Mouse (Mus musculus) neural tube, embryonic 14.5 days (tissue): Measurements from ENCODE around the gene Tgfbr3. TPM values are rescaled to one million over a fixed set of nuclear protein-coding genes. Genes with fewer than 3 reads are reported as not detected.

Experiments
- ATAC-seq: fragments of 200-750 bp; cut with Nextera tagmentation; 2 replicates; pipeline ENCODE4 v1.8.0; 2017; ENCODE audit warnings: low read depth, mild to moderate bottlenecking, moderate TSS enrichment, moderate library complexity
- H3K27ac ChIP-seq: fragments of 300-500 bp; sonication (generic); 2 replicates; pipeline ENCODE4 v1.5.1; 2014; ENCODE audit warnings: low read depth, mild to moderate bottlenecking, control low read depth, low read length, moderate library complexity, mixed read lengths
- H3K27me3 ChIP-seq: fragments of 300-500 bp; sonication (generic); 2 replicates; pipeline ENCODE4 v1.6.1; 2014; ENCODE audit warnings: low read length; ENCODE audit not compliant: control insufficient read depth, insufficient read depth
- H3K36me3 ChIP-seq: fragments of 300-500 bp; sonication (generic); 2 replicates; pipeline ENCODE4 v1.6.1; 2014; ENCODE audit warnings: low read length, mixed read lengths; ENCODE audit not compliant: control insufficient read depth, insufficient read depth
- H3K4me1 ChIP-seq: fragments of 300-500 bp; sonication (generic); 2 replicates; pipeline ENCODE4 v1.6.1; 2014; ENCODE audit warnings: low read length; ENCODE audit not compliant: control insufficient read depth, insufficient read depth
- H3K4me2 ChIP-seq: fragments of 300-500 bp; sonication (generic); 2 replicates; pipeline ENCODE4 v1.6.1; 2014; ENCODE audit warnings: mild to moderate bottlenecking, low read depth, low read length, control low read depth
- H3K4me3 ChIP-seq: fragments of 300-500 bp; sonication (generic); 2 replicates; pipeline ENCODE4 v1.5.1; 2014; ENCODE audit warnings: low read depth, low read length, control low read depth, mixed read lengths
- H3K9ac ChIP-seq: fragments of 300-500 bp; sonication (generic); replicated peaks from 2 replicates; pipeline ENCODE4 v1.6.1; 2014; ENCODE audit warnings: low read depth, mild to moderate bottlenecking, control low read depth, low read length, mixed read lengths
- H3K9me3 ChIP-seq: fragments of 300-500 bp; sonication (generic); 2 replicates; pipeline ENCODE4 v1.6.1; 2016; ENCODE audit warnings: low read length; ENCODE audit not compliant: control insufficient read depth
- WGBS: fragments of 180-500 bp; shearing (Covaris S2); extraction: QIAGEN DNeasy Blood & Tissue Kit; methylation state at CpG from one replicate; pipeline ENCODE4 v1.1.7; 2014; 5-methylcytosine and 5-hydroxymethylcytosine counted together
- polyA plus RNA-seq: library from polyadenylated mRNA; unstranded; fragments of >200 nt; fragmentation: Nextera tagmentation; extraction: Ambion mirVana; gene quantifications from 2 replicates; pipeline ENCODE4 v1.2.1, GENCODE M21; 2014

Tgfbr3 gene
- polyA plus RNA-seq, 1 experiment from 2014 or later = 2.6 TPM

DNA sequence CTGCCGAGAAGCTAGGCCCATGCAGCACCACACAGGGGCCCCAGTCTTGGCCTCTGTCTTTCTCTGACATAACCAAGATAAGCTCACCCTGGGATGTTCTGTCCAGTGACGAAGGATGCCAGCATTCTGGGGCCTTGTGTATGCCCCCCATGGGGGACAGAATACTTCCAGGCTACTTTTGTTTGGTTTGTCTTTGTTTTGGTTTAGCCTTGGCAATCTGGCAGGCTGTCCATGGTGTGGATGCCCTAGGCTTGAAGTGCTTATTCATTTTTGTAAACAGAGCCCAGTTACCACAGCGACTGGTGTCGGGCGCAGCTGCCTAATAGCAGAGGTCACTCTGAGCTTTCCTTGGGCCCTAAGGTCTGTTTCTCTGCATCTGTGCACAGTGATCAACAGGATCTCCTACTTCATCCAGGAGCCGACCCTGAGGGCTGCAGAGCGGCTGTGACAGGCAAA is 51.4 kb downstream of the Tgfbr3 start:
- Histone ChIP-seq H3K27ac (no peak overlapping the region), H3K9me3 (no peaks in the 10 kb centered on the region), H3K4me2 (no peak overlapping the region), H3K27me3 (no peaks in the 10 kb centered on the region), H3K9ac (no peak overlapping the region), H3K4me1 (no peaks in the 10 kb centered on the region), H3K36me3 (no peaks in the 10 kb centered on the region), H3K4me3 (no peak overlapping the region)
- no peak for ATAC-seq
- 61% methylated on average over 7 of the region's 7 CpGs for WGBS

DNA sequence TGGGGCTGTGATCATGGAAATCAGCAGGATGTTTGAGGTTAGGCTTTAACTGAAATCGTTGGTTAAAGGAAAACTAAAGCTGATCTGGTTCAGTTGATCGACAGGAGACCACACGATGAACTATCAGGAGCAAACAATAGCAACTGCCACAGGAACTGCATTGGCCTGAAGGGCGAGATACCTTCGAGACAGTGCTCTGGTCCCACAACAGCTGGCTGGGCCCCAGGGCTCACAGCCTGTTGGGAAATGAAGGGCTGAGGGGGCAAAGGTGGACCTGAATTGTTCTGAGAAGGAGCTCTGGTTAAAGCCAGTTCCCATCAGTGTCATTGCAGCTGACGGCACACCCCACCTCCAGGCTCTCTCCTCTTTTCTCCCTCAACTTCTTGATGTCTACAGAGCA is 52.5 kb downstream of the Tgfbr3 start:
- Histone ChIP-seq H3K27me3 (no peaks in the 10 kb centered on the region), H3K9ac (no peak overlapping the region), H3K4me3 (no peak overlapping the region), H3K9me3 (no peaks in the 10 kb centered on the region), H3K4me1 (no peaks in the 10 kb centered on the region), H3K27ac (no peak overlapping the region), H3K4me2 (no peak overlapping the region), H3K36me3 (no peaks in the 10 kb centered on the region)
- ATAC-seq = no peak
- 85% methylated on average over 6 of the region's 6 CpGs for WGBS

DNA sequence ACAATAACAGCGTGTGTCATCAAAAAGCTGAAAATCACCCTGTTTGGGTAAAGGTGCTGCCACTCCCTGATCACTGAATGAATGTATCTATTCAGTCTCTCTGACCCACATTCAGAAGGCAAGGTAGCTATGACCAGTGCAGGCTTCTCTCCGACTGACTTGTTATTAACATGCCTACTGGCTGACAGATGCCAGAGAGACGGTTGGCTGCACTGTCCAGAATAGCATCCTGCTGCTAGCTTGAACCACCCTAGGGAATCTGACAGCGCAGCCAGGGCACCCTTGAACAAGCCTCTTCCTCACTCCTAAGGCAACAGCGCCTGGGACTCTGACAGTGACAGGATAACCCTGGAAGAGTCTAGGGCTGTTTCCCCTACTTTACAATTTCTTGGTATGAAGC is 53.4 kb downstream of the Tgfbr3 start:
- Histone ChIP-seq H3K9me3 (no peaks in the 10 kb centered on the region), H3K4me2 (no peak overlapping the region), H3K4me1 (no peaks in the 10 kb centered on the region), H3K27ac (no peak overlapping the region), H3K4me3 (no peak overlapping the region), H3K36me3 (no peaks in the 10 kb centered on the region), H3K9ac (no peak overlapping the region), H3K27me3 (no peaks in the 10 kb centered on the region)
- WGBS = 69% methylated on average over 5 of the region's 5 CpGs
- ATAC-seq = no peak

DNA sequence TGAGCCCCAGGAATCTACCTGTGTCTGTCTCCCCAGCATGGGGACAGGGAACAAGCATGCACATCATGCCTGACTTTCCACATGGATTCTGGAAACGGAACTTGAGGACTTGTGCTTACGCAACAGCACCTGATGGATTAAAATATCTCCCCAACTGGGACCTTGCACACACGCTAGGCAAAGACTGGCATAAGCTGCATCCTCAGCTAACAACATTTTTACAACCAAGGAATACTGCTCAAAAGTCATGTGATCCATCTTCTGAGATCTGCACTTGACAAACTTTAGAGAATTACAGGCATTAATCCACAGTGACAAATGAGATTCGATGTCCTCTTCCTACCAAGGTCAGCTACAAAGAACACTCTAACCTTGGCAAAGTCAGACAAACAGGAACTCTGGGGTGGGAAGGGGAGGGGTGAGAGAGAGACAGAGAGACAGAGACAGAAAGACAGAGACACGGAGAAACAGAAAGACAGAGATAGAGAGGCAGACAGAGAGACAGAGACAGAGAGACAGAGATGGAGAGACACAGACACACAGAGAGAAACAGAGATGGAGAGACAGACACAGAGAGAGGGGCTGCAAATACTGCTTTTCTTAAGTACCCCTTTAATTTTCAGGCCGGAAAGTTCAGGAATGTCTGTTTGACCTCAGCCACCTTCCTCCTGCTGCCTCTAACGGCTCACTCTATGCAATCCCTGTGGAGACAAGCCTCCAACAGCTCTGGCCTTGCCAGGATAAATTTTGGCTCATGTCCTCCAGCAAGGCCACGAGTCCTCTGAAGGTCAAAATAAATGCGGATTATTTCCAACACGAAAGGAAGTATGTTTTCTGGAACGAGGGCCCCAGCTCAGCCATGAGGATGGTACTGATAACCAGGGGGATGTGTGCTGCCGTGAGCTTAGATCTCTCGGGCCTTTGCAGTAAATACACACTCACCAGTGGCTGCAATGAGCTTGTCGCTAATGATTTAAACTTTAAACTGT is 55.8 kb downstream of the Tgfbr3 start:
- Histone ChIP-seq H3K27ac (no peak overlapping the region), H3K9me3 (no peaks in the 10 kb centered on the region), H3K36me3 (no peaks in the 10 kb centered on the region), H3K27me3 (no peaks in the 10 kb centered on the region), H3K4me3 (no peak overlapping the region), H3K4me2 (no peak overlapping the region), H3K9ac (no peak overlapping the region), H3K4me1 (no peaks in the 10 kb centered on the region)
- ATAC-seq = no peak
- 77% methylated on average over 14 of the region's 14 CpGs for WGBS

DNA sequence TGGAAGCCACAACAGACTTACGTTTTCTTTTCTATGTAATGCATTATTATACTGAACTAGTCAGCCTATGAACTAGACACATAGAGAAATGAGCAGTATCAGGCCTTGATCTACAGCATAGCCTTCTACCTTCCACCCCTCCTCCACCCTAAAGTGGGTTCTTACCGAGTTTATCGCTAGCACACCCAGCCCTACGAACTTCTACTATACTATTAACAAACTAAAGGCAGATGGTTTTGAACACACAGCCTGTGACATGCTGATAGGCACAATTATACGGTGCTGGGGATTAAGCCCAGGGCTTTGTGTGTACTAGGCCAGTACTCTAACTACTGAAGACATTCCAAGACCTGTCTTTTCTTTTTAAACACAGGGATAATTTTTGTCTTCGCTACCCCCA is 59.2 kb downstream of the Tgfbr3 start:
- H3K36me3 ChIP-seq = no peaks in the 10 kb centered on the region
- no peak overlapping the region for H3K9ac ChIP-seq
- no peaks in the 10 kb centered on the region for H3K27me3 ChIP-seq
- 92% methylated on average over 6 of the region's 6 CpGs for WGBS
- no peak overlapping the region for H3K27ac ChIP-seq
- no peak overlapping the region for H3K4me3 ChIP-seq
- no peaks in the 10 kb centered on the region for H3K9me3 ChIP-seq
- no peaks in the 10 kb centered on the region for H3K4me1 ChIP-seq
- no peak overlapping the region for H3K4me2 ChIP-seq
- no peak for ATAC-seq

DNA sequence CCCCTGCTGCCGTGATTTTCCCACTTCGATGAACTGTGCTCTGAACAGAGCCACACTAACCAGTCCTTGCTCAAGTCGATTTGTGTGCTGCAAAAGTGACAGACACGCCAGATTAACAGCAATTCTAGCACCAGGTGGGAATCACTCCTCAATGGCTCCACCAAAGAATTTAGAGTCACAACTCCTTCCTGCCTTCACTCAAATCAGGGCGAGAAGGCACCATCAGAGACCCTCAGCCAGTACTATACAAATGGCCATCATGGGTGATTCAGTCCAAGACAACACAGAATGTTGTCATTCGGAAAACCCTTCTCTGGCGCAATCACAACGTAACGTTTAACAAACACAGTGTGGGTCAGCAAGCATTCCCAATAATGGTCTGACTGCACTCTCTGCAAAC is 60.4 kb downstream of the Tgfbr3 start:
- no peaks in the 10 kb centered on the region for H3K27me3 ChIP-seq
- H3K4me1 ChIP-seq = no peaks in the 10 kb centered on the region
- WGBS = 78% methylated on average over 9 of the region's 9 CpGs
- H3K4me3 ChIP-seq = no peak overlapping the region
- H3K4me2 ChIP-seq = no peak overlapping the region
- H3K9ac ChIP-seq = no peak overlapping the region
- no peak for ATAC-seq
- no peaks in the 10 kb centered on the region for H3K9me3 ChIP-seq
- no peaks in the 10 kb centered on the region for H3K36me3 ChIP-seq
- no peak overlapping the region for H3K27ac ChIP-seq

DNA sequence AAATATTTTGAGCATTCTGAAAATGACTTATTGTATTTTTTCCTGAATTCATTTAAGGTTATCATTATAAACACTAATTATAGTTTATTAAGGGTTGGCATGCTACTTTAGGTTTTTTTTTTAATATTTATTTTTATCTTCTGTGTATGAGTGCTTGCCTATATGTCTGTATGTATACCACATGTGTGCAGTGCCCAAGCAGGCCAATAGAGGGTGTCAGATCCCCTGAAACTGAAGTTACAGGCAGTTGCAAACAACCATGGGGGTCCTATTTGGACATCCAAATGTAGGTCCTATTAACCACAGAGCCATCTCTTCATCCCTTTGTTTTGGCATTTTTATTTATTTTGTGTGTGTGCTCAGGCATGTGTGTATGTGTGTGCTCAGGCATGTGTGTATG is 61.8 kb downstream of the Tgfbr3 start:
- H3K4me1 ChIP-seq = peaks cover 2% of the 10 kb centered on the region; the same call in 1 of the 2 replicates
- H3K36me3 ChIP-seq = no peaks in the 10 kb centered on the region
- no peak overlapping the region for H3K4me2 ChIP-seq
- ATAC-seq = no peak
- no peak overlapping the region for H3K4me3 ChIP-seq
- no peaks in the 10 kb centered on the region for H3K9me3 ChIP-seq
- H3K27ac ChIP-seq = no peak overlapping the region
- H3K9ac ChIP-seq = no peak overlapping the region
- H3K27me3 ChIP-seq = no peaks in the 10 kb centered on the region

DNA sequence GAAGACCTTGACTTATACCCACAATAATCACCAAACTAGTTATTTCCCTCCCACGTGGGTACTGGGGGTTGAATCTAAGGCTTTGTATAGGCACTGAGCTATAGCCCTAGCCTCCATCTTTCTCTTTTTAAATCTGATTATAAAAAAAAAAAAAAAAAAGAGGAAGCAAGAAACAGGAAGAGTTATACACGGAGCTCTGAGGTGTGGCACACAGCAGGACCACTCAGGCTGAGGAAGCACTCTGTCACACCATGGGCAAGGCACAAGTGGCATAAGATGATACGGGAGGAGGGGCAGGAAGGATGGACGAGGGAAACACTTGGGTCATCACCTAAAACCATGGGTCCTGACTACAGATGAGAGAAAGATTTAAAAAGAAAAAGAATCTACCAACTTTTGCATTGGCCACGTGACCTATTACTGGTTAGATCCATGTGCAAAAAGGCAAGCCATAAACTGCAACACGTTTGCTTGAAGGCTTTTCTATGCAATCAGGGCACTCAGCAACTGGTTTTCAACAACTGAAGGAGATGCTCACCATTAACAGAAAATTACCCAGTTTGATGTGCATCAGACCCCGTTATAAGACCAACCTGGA is 64.5 kb downstream of the Tgfbr3 start:
- Histone ChIP-seq H3K36me3 (no peaks in the 10 kb centered on the region), H3K4me1 (peaks cover 18% of the 10 kb centered on the region), H3K9me3 (no peaks in the 10 kb centered on the region), H3K27ac (no peak overlapping the region), H3K4me2 (no peak overlapping the region), H3K27me3 (no peaks in the 10 kb centered on the region), H3K9ac (no peak overlapping the region), H3K4me3 (no peak overlapping the region)
- WGBS = 84% methylated on average over 7 of the region's 7 CpGs
- no peak for ATAC-seq

DNA sequence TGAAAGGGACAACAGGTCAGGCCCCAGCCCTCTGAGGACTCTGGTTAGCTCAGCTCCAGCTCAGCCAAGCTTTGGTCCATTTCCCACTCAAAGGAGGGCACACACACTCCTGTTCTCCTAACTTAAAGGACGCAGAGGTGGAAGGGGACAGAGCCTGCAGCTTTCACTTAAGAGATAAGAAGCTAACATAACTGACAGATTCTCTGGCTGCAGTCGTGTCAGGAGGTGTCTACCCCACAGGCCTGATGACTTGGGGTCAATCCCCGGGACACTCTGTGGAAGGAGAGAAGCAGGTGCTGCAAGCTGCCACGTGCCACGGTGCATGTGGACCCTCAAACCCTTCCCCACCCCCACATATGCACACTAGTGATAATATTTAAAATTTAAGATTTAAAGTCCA is 65.3 kb downstream of the Tgfbr3 start:
- Histone ChIP-seq H3K36me3 (no peaks in the 10 kb centered on the region), H3K9ac (no peak overlapping the region), H3K4me2 (no peak overlapping the region), H3K9me3 (no peaks in the 10 kb centered on the region), H3K4me3 (no peak overlapping the region), H3K4me1 (peaks cover 18% of the 10 kb centered on the region), H3K27me3 (no peaks in the 10 kb centered on the region), H3K27ac (no peak overlapping the region)
- WGBS = 84% methylated on average over 5 of the region's 5 CpGs
- ATAC-seq = no peak
